In genomic region chr1:181863431-181863830, GRCm38 (mm10) we compare ENCODE assay signal across 20 mouse cellular contexts. TPM values are rescaled to one million over a fixed set of nuclear protein-coding genes. Genes with fewer than 3 reads are reported as not detected.
DNase-seq lines count a peak whose midpoint lies in the region; ATAC-seq and TF ChIP-seq lines count a peak whose summit lies in the region.
"Had no signal": no experiment of that assay in that cellular context is flagged by ENCODE, and none has a peak within 500 bp of the region (broad histone marks: within the 10 kb centered on the region; RNA-seq: fewer than 3 reads in every experiment).

No protein-coding gene starts in this region.

- peaks cover 86% of the 10 kb centered on the region for H3K4me1 ChIP-seq in E14TG2a.4 (replicated peaks; ENCODE audit: low read depth, low read length)
- H3K4me1 ChIP-seq in small intestine, adult 2 months (ENCODE audit: control insufficient read depth, insufficient read depth, insufficient read length, low read length), result peaks cover 36% of the 10 kb centered on the region; the same call in 1 of the 2 replicates
- H3K4me1 ChIP-seq: hindbrain, embryonic 15.5 days had no signal

- TF ChIP-seq CTCF in E14TG2a.4 (conservative IDR thresholded peaks at IDR 0.05; ENCODE audit: low read length), result no peak
- no peak for TF ChIP-seq CTCF in small intestine, adult 2 months (IDR thresholded peaks at IDR 0.05; ENCODE audit: extremely low read depth, insufficient read length, insufficient replicate concordance, low read depth, low read length)

- H3K4me3 ChIP-seq in E14TG2a.4 (replicated peaks; ENCODE audit: low read length), result peak overlapping the region; percentile 43; the same call in 1 of the 2 replicates
- H3K4me3 ChIP-seq in small intestine, adult 2 months (ENCODE audit: low read depth, low read length), result no peak overlapping the region
- H3K4me3 ChIP-seq: embryonic facial prominence, embryonic 15.5 days; erythroblast, embryonic 14.5 days; forebrain, embryonic 12.5 days; heart, embryonic 12.5 days; hindbrain, embryonic 15.5 days had no signal

- H3K27me3 ChIP-seq in E14TG2a.4 (ENCODE audit: insufficient read depth, low read length), result no peaks in the 10 kb centered on the region
- no peaks in the 10 kb centered on the region for H3K27me3 ChIP-seq in small intestine, adult 2 months (ENCODE audit: control insufficient read depth, insufficient read depth, low read length)
- H3K27me3 ChIP-seq: embryonic facial prominence, embryonic 15.5 days; forebrain, embryonic 12.5 days; hindbrain, embryonic 15.5 days had no signal

- intact Hi-C loops in gastrocnemius, postnatal 14 days (cut with DNase I; ENCODE audit: low total_unique reads), result no loop called here

- peak overlapping the region; percentile 71; the same call in 1 of the 2 replicates for H3K27ac ChIP-seq in small intestine, adult 2 months (ENCODE audit: insufficient read depth, low read depth, low read length)
- H3K27ac ChIP-seq: embryonic facial prominence, embryonic 15.5 days; forebrain, embryonic 12.5 days; hindbrain, embryonic 15.5 days had no signal

- TF ChIP-seq POLR2A in small intestine, adult 2 months (IDR thresholded peaks at IDR 0.05; ENCODE audit: low read depth, low read length), result no peak

- peaks cover 8% of the 10 kb centered on the region for H3K9me3 ChIP-seq in E14TG2a.4 (ENCODE audit: low read length)
- H3K9me3 ChIP-seq: embryonic facial prominence, embryonic 15.5 days; forebrain, embryonic 12.5 days; heart, embryonic 12.5 days; hindbrain, embryonic 15.5 days had no signal

- peak; percentile 59 for DNase-seq in ES-CJ7 (ENCODE audit: low read depth, low spot score)
- DNase-seq in thymus, postnatal 14 days, result peak; percentile 68
- DNase-seq in spleen, adult 18-20 months, result no peak
- DNase-seq in gastrocnemius, postnatal 14 days, result no peak
- DNase-seq in T-cell, adult 2 months (ENCODE audit: low spot score), result no peak
- DNase-seq: adrenal gland, adult 2 months; adrenal gland, postnatal 36 days; cerebellum, adult 2 months; cerebellum, postnatal 10 days; gastrocnemius, postnatal 36 days; heart, postnatal 36 days had no signal

- ATAC-seq in granulocyte monocyte progenitor cell, adult 5-6 weeks (replicated peaks; ENCODE audit: poor library complexity, severe bottlenecking), result no peak
- ATAC-seq: forebrain, embryonic 16.5 days had no signal

- 51% methylated on average over 8 of the region's 8 CpGs for WGBS in small intestine, adult 2 months

- H3K36me3 ChIP-seq in E14TG2a.4 (ENCODE audit: insufficient read depth, low read length), result no peaks in the 10 kb centered on the region
- no peaks in the 10 kb centered on the region for H3K36me3 ChIP-seq in small intestine, adult 2 months (ENCODE audit: control insufficient read depth, insufficient read depth, low read length)
- H3K36me3 ChIP-seq: embryonic facial prominence, embryonic 15.5 days; forebrain, embryonic 12.5 days; heart, embryonic 12.5 days; hindbrain, embryonic 15.5 days had no signal

RNA-seq across cellular contexts. Expression of gene Lbr, which starts 20.6 kb away (rescaled TPM):
- polyA plus RNA-seq in small intestine, adult 2 months (2012; rRNA removed), result 5.9 and 13.5 TPM in 2 replicates
- total RNA-seq in granulocyte monocyte progenitor cell, adult 5-6 weeks (2014; fragmentation: Nextera tagmentation), result 132 and 145 TPM in 2 replicates
- total RNA-seq in granulocyte monocyte progenitor cell, adult 5-6 weeks (2017), result 245 and 274 TPM in 2 replicates
- total RNA-seq in gastrocnemius, postnatal 14 days (2021), result 10 to 100 TPM; 24.6 to 26.8 TPM

Comparison
In these comparisons a context has a peak if more than half of its experiments do, and no peak if none do; other contexts are left out.
1. DNase-seq: peak in ES-CJ7 (single experiment) and thymus, postnatal 14 days (single experiment); none in spleen, adult 18-20 months (0 of 2), gastrocnemius, postnatal 14 days (single experiment) and T-cell, adult 2 months (single experiment).
2. RNA of gene Lbr, which starts 20.6 kb away (total RNA-seq): 132 to 274 TPM in granulocyte monocyte progenitor cell, adult 5-6 weeks; 24.6 to 26.8 TPM in gastrocnemius, postnatal 14 days; every median in the first group is over 4 times any median in the second.